Comparison of ENCODE assay signal across 11 mouse cellular contexts in the genomic region with DNA sequence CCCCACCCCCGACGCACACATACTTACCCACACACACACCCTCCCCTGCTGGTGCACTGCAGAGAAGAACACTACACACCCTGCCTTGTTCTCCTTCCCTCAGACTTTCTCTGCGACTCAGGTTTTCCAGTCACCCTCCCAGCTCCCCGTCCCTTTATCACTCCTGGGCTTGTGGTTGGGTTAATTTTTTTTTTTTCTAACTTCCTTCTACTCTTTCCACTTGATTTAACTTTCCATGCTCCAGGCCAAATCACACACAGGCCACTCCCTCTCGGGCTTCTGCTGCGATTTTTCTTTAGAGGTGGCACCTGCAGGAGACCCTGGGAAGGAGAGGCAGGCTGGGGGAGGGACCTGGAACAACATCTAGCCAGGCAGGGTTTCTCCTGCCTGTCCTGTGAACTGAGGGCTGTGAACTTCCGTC. TPM values are rescaled to one million over a fixed set of nuclear protein-coding genes. Genes with fewer than 3 reads are reported as not detected.
DNase-seq lines count a peak whose midpoint lies in the region; TF ChIP-seq lines count a peak whose summit lies in the region.
"Had no signal": no experiment of that assay in that cellular context is flagged by ENCODE, and none has a peak within 500 bp of the region (broad histone marks: within the 10 kb centered on the region; RNA-seq: fewer than 3 reads in every experiment).

No protein-coding gene starts in this region.

- DNase-seq in heart, postnatal 4 days, result peak; percentile 6
- DNase-seq in heart, postnatal 36 days, result no peak
- peak; percentile 9 for DNase-seq in NIH3T3 (ENCODE audit: low read depth)
- peak; percentile 79 for DNase-seq in kidney, adult 9 months
- DNase-seq in lung, postnatal 10 days, result peak; percentile 21
- no peak for DNase-seq in midbrain, embryonic 10.5 days (ENCODE audit: low spot score)
- DNase-seq in layer of hippocampus, adult 2 months (ENCODE audit: low spot score in 2 of 2), result no peak
- DNase-seq in frontal cortex, postnatal 25 days (ENCODE audit: low spot score in 2 of 2), result no peak
- DNase-seq: cerebellum, postnatal 14 days had no signal

- TF ChIP-seq CTCF in layer of hippocampus, adult 2 months (conservative IDR thresholded peaks at IDR 0.05), result no peak

- intact Hi-C loops in heart, postnatal 36 days (cut with DNase I), result loop anchor here (5.0 kb wide), 1 partner anchor 131 kb away; no protein-coding TSS in a partner anchor

- 64% methylated on average over 7 of the region's 7 CpGs for WGBS in midbrain, embryonic 10.5 days

- no peak overlapping the region for H3K27ac ChIP-seq in midbrain, embryonic 10.5 days (replicated peaks)
- no peak overlapping the region for H3K27ac ChIP-seq in layer of hippocampus, adult 2 months
- H3K27ac ChIP-seq: left cerebral cortex, adult 2 months; macrophage had no signal

- no peaks in the 10 kb centered on the region for H3K27me3 ChIP-seq in midbrain, embryonic 10.5 days (ENCODE audit: low read depth, poor library complexity, severe bottlenecking)

- no peaks in the 10 kb centered on the region for H3K9me3 ChIP-seq in midbrain, embryonic 10.5 days (replicated peaks)

- no peaks in the 10 kb centered on the region for H3K36me3 ChIP-seq in midbrain, embryonic 10.5 days

- H3K4me3 ChIP-seq in midbrain, embryonic 10.5 days, result no peak overlapping the region
- no peak overlapping the region for H3K4me3 ChIP-seq in layer of hippocampus, adult 2 months
- H3K4me3 ChIP-seq: left cerebral cortex, adult 2 months had no signal

- H3K4me1 ChIP-seq in midbrain, embryonic 10.5 days, result peaks cover 6% of the 10 kb centered on the region

RNA-seq across cellular contexts. Expression of gene Hpcal1, which starts 24.7 kb away (rescaled TPM):
- 10 to 100 TPM; 17.9 to 19.8 TPM for total RNA-seq in heart, postnatal 4 days (2021)
- 10 to 100 TPM; 18.7 to 24.7 TPM for total RNA-seq in heart, postnatal 36 days (2021)
- 41.0 and 41.9 TPM in 2 replicates for polyA plus RNA-seq in midbrain, embryonic 10.5 days (2016; fragmentation: Nextera tagmentation; extraction: Ambion mirVana)
- total RNA-seq in layer of hippocampus, adult 2 months (2021), result 10 to 100 TPM; 54.3 to 64.6 TPM

Comparison
In these comparisons a context has a peak if more than half of its experiments do, and no peak if none do; other contexts are left out.
1. DNase-seq: peak in heart, postnatal 4 days (single experiment), NIH3T3 (single experiment), kidney, adult 9 months (single experiment) and lung, postnatal 10 days (single experiment); none in heart, postnatal 36 days (0 of 2), midbrain, embryonic 10.5 days (single experiment), layer of hippocampus, adult 2 months (0 of 2) and frontal cortex, postnatal 25 days (0 of 2).